Mouse (Mus musculus) liver, embryonic 16.5 days (tissue): ENCODE results near the gene Sstr3. TPM values are rescaled to one million over a fixed set of nuclear protein-coding genes. Genes with fewer than 3 reads are reported as not detected.

Source experiments
- ATAC-seq: fragments of 200-750 bp; cut with Nextera tagmentation; 2 replicates; pipeline ENCODE4 v1.8.0; 2017; ENCODE audit warnings: low read depth, mild to moderate bottlenecking, moderate number of reproducible peaks, moderate library complexity
- H3K27ac ChIP-seq: fragments of 300-500 bp; sonication (generic); 2 replicates; pipeline ENCODE4 v1.5.1; 2014; ENCODE audit warnings: mild to moderate bottlenecking, low read length
- H3K27me3 ChIP-seq: fragments of 300-500 bp; sonication (generic); 2 replicates; pipeline ENCODE4 v1.6.1; 2014; ENCODE audit warnings: low read depth, low read length, mixed read lengths; ENCODE audit not compliant: control insufficient read depth, insufficient read depth
- H3K36me3 ChIP-seq: fragments of 300-500 bp; sonication (generic); 2 replicates; pipeline ENCODE4 v1.6.1; 2014; ENCODE audit warnings: mild to moderate bottlenecking; ENCODE audit not compliant: control insufficient read depth, insufficient read depth
- H3K4me1 ChIP-seq: fragments of 300-500 bp; sonication (generic); 2 replicates; pipeline ENCODE4 v1.6.1; 2014; ENCODE audit warnings: low read depth, low read length, mixed read lengths; ENCODE audit not compliant: control insufficient read depth
- H3K4me2 ChIP-seq: fragments of 300-500 bp; sonication (generic); 2 replicates; pipeline ENCODE4 v1.6.1; 2014; ENCODE audit warnings: low read depth, low read length, mixed read lengths
- H3K4me3 ChIP-seq: fragments of 300-500 bp; sonication (generic); 2 replicates; pipeline ENCODE4 v1.5.1; 2014; ENCODE audit warnings: low read depth, mild to moderate bottlenecking, low read length
- H3K9ac ChIP-seq: fragments of 300-500 bp; sonication (generic); 2 replicates; pipeline ENCODE4 v1.6.1; 2014; ENCODE audit warnings: low read depth, low read length
- H3K9me3 ChIP-seq: fragments of 300-500 bp; sonication (generic); replicated peaks from 2 replicates; pipeline ENCODE4 v1.6.1; 2016; ENCODE audit warnings: low read length; ENCODE audit not compliant: control insufficient read depth
- WGBS: fragments of 180-500 bp; shearing (Covaris S2); extraction: QIAGEN DNeasy Blood & Tissue Kit; methylation state at CpG from one replicate; pipeline ENCODE4 v1.1.7; 2014; ENCODE audit not compliant: insufficient replicate concordance; 5-methylcytosine and 5-hydroxymethylcytosine counted together
- polyA plus RNA-seq: library from polyadenylated mRNA; unstranded; fragments of >200 nt; fragmentation: Nextera tagmentation; extraction: Ambion mirVana; gene quantifications from 2 replicates; pipeline ENCODE4 v1.2.1, GENCODE M21; 2015

Sstr3 gene
- polyA plus RNA-seq, 1 experiment from 2014 or later = 0.02 TPM

- 36% methylated on average over 3 of the region's 3 CpGs for WGBS
- H3K36me3 ChIP-seq = no peaks in the 10 kb centered on the region
- no peak overlapping the region for H3K27ac ChIP-seq
- H3K4me3 ChIP-seq = no peak overlapping the region
- H3K4me2 ChIP-seq = no peak overlapping the region
- no peak overlapping the region for H3K9ac ChIP-seq
- H3K9me3 ChIP-seq = no peaks in the 10 kb centered on the region
- peaks cover 5% of the 10 kb centered on the region for H3K4me1 ChIP-seq
- ATAC-seq = no peak
- no peaks in the 10 kb centered on the region for H3K27me3 ChIP-seq
Measured at GRCm38 (mm10) chr15:78530141-78530540, 14.3 kb downstream of the Sstr3 start.

- Histone ChIP-seq H3K9ac (peak overlapping the region; percentile 25), H3K36me3 (no peaks in the 10 kb centered on the region), H3K4me2 (peak overlapping the region; percentile 41), H3K4me1 (peaks cover 5% of the 10 kb centered on the region), H3K9me3 (no peaks in the 10 kb centered on the region), H3K4me3 (peak overlapping the region; percentile 38), H3K27ac (peak overlapping the region; percentile 24; the same call in 1 of the 2 replicates), H3K27me3 (no peaks in the 10 kb centered on the region)
- ATAC-seq = 0 out of 2 replicates have a peak, but pooled peaks have one; percentile 15
- 21% methylated on average over 15 of the region's 15 CpGs for WGBS
Measured at GRCm38 (mm10) chr15:78529428-78529990, 15.0 kb downstream of the Sstr3 start.

- no peaks in the 10 kb centered on the region for H3K27me3 ChIP-seq
- H3K9me3 ChIP-seq = no peaks in the 10 kb centered on the region
- H3K4me1 ChIP-seq = peaks cover 5% of the 10 kb centered on the region
- no peak for ATAC-seq
- H3K4me3 ChIP-seq = peak overlapping the region; percentile 38
- H3K4me2 ChIP-seq = peak overlapping the region; percentile 41
- WGBS = 19% methylated on average over 11 of the region's 11 CpGs
- H3K36me3 ChIP-seq = no peaks in the 10 kb centered on the region
- no peak overlapping the region for H3K9ac ChIP-seq
- H3K27ac ChIP-seq = peak overlapping the region; percentile 24; the same call in 1 of the 2 replicates
Measured at GRCm38 (mm10) chr15:78528726-78529411, 15.6 kb downstream of the Sstr3 start.

- 57% methylated on average over 7 of the region's 7 CpGs for WGBS
- Histone ChIP-seq H3K4me2 (no peak overlapping the region), H3K9ac (no peak overlapping the region)
Measured at GRCm38 (mm10) chr15:78527973-78528372, 16.5 kb downstream of the Sstr3 start.

GRCm38 (mm10) chr15:78524163-78524562 is 20.3 kb downstream of the Sstr3 start:
- Histone ChIP-seq H3K36me3 (no peaks in the 10 kb centered on the region), H3K27me3 (no peaks in the 10 kb centered on the region), H3K27ac (no peak overlapping the region), H3K4me1 (no peaks in the 10 kb centered on the region; the same call in 1 of the 2 replicates), H3K9ac (no peak overlapping the region), H3K4me2 (no peak overlapping the region), H3K9me3 (no peaks in the 10 kb centered on the region), H3K4me3 (no peak overlapping the region)
- ATAC-seq = no peak
- 70% methylated on average over 5 of the region's 5 CpGs for WGBS

More at GRCm38 (mm10) chr15:78527973-78528372, 16.5 kb downstream of the Sstr3 start:
- H3K36me3 ChIP-seq = no peaks in the 10 kb centered on the region
- no peak for ATAC-seq
- H3K4me1 ChIP-seq = peaks cover 5% of the 10 kb centered on the region
- no peak overlapping the region for H3K4me3 ChIP-seq
- no peaks in the 10 kb centered on the region for H3K27me3 ChIP-seq
- no peaks in the 10 kb centered on the region for H3K9me3 ChIP-seq
- H3K27ac ChIP-seq = no peak overlapping the region

- Histone ChIP-seq H3K4me3 (no peak overlapping the region), H3K9me3 (no peaks in the 10 kb centered on the region), H3K27ac (no peak overlapping the region), H3K36me3 (no peaks in the 10 kb centered on the region), H3K9ac (no peak overlapping the region), H3K4me2 (no peak overlapping the region), H3K27me3 (no peaks in the 10 kb centered on the region), H3K4me1 (no peaks in the 10 kb centered on the region)
- no peak for ATAC-seq
- 44% methylated on average over 6 of the region's 6 CpGs for WGBS
Measured at GRCm38 (mm10) chr15:78521892-78522291, 22.6 kb downstream of the Sstr3 start.

- WGBS = 56% methylated on average over 8 of the region's 8 CpGs
- Histone ChIP-seq H3K36me3 (no peaks in the 10 kb centered on the region), H3K9ac (no peak overlapping the region), H3K4me3 (no peak overlapping the region), H3K9me3 (no peaks in the 10 kb centered on the region), H3K4me2 (no peak overlapping the region), H3K4me1 (no peaks in the 10 kb centered on the region), H3K27ac (no peak overlapping the region), H3K27me3 (no peaks in the 10 kb centered on the region)
- no peak for ATAC-seq
Measured at GRCm38 (mm10) chr15:78521331-78521730, 23.2 kb downstream of the Sstr3 start.

- Histone ChIP-seq H3K27me3 (no peaks in the 10 kb centered on the region), H3K9ac (no peak overlapping the region), H3K4me3 (no peak overlapping the region), H3K9me3 (no peaks in the 10 kb centered on the region), H3K36me3 (no peaks in the 10 kb centered on the region), H3K4me1 (no peaks in the 10 kb centered on the region), H3K27ac (no peak overlapping the region), H3K4me2 (no peak overlapping the region)
- peak; percentile 48 for ATAC-seq
- WGBS = 32% methylated on average over 13 of the region's 13 CpGs
Measured at GRCm38 (mm10) chr15:78520112-78520715, 24.3 kb downstream of the Sstr3 start.

- no peaks in the 10 kb centered on the region for H3K9me3 ChIP-seq
- H3K4me2 ChIP-seq = no peak overlapping the region
- no peaks in the 10 kb centered on the region for H3K36me3 ChIP-seq
- H3K9ac ChIP-seq = no peak overlapping the region
- H3K27me3 ChIP-seq = no peaks in the 10 kb centered on the region
- H3K4me3 ChIP-seq = no peak overlapping the region
- H3K27ac ChIP-seq = no peak overlapping the region
- ATAC-seq = no peak
- WGBS = 45% methylated on average over 7 of the region's 7 CpGs
- no peaks in the 10 kb centered on the region; the same call in 1 of the 2 replicates for H3K4me1 ChIP-seq
Measured at GRCm38 (mm10) chr15:78518221-78518620, 26.3 kb downstream of the Sstr3 start.
